Mouse (Mus musculus) cortical plate, adult 2 months (tissue): ENCODE measurements at regions not wholly inside any gene's neighbourhood (a gene's known extent, or its start where the extent isn't known, plus 50 kb on each side); places are given as distances from the start of the nearest gene placed in this dataset.

ENCODE experiments used
- CTCF ChIP-seq: fragments of 200-500 bp; IDR thresholded peaks from 2 replicates; pipeline ENCODE4 v1.5.1; 2011; ENCODE audit warnings: mild to moderate bottlenecking, control low read depth, low read length; ENCODE audit not compliant: insufficient read depth; ENCODE audit errors: extremely low read depth
- POLR2A ChIP-seq: fragments of 200-500 bp; IDR thresholded peaks from 2 replicates; pipeline ENCODE4 v1.6.1; 2011; ENCODE audit warnings: mild to moderate bottlenecking, low read length, control low read depth; ENCODE audit not compliant: insufficient read depth; ENCODE audit errors: extremely low read depth

DNA sequence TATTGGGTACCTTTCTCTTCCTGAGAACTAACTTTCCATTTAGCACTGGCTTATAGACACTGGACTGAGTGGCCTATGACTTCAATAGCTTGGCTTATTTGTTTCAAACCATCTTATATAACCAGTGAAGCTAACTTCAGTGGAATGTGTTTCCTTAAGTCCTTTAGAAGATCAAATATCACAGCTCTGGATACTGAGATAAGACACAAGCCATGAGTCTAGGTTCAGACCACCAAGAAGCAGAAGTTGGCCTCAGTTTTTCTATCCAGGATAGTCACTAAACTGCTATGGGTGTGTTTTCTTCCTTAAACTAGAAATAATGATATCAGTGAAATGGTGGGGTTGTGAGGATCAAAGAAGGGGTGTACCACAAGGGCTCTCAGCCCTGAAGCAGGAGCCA, 436.4 kb upstream of the B3galt2 start:
- no peak for TF ChIP-seq POLR2A
- no peak for TF ChIP-seq CTCF
